Mouse (Mus musculus) ovary, postnatal 14 days (tissue): Measurements from ENCODE around the gene Lipt1.

Source experiments
- DNase-seq: peaks from one replicate; pipeline ENCODE4 v3.0.0; 2022; ENCODE audit warnings: low spot score

Gene Lipt1

GRCm38 (mm10) chr1:37871704-37872103 lies at the start of gene Lipt1:
Gene Lipt1, plus strand, starts transcription at chr1:37871738.
- peak; percentile 13 for DNase-seq

- DNase-seq, result no peak
Observed at GRCm38 (mm10) chr1:37831681-37832080, 39.9 kb upstream of the Lipt1 start.

- DNase-seq, result no peak
Observed at GRCm38 (mm10) chr1:37846878-37847277, 24.7 kb upstream of the Lipt1 start.

- no peak for DNase-seq
Observed at GRCm38 (mm10) chr1:37850696-37851095, 20.8 kb upstream of the Lipt1 start.

- peak; percentile 99 for DNase-seq
Observed at GRCm38 (mm10) chr1:37864511-37865400, 6.8 kb upstream of the Lipt1 start.

- DNase-seq, result no peak
Observed at GRCm38 (mm10) chr1:37865401-37866215, 5.9 kb upstream of the Lipt1 start.

GRCm38 (mm10) chr1:37866286-37866685 lies 5.3 kb upstream of the Lipt1 start, which contains the start of gene Tsga10:
Gene Tsga10, minus strand, starts transcription at chr1:37866429.
- no peak for DNase-seq

- peak; percentile 21 for DNase-seq
Observed at GRCm38 (mm10) chr1:37867056-37867455, 4.5 kb upstream of the Lipt1 start.

- no peak for DNase-seq
Observed at GRCm38 (mm10) chr1:37867684-37868322, 3.7 kb upstream of the Lipt1 start.

- no peak for DNase-seq
Observed at GRCm38 (mm10) chr1:37868640-37869039, 2.9 kb upstream of the Lipt1 start.

- no peak for DNase-seq
Observed at GRCm38 (mm10) chr1:37869362-37869761, 2.2 kb upstream of the Lipt1 start.

- DNase-seq, result peak; percentile 61
Observed at GRCm38 (mm10) chr1:37872131-37873067, 861 bp downstream of the Lipt1 start.

GRCm38 (mm10) chr1:37873157-37873556 lies 1.6 kb downstream of the Lipt1 start:
- no peak for DNase-seq

GRCm38 (mm10) chr1:37877736-37878460 lies 6.4 kb downstream of the Lipt1 start:
- DNase-seq, result no peak

GRCm38 (mm10) chr1:37883411-37883810 lies 11.9 kb downstream of the Lipt1 start:
- no peak for DNase-seq

- DNase-seq, result no peak
Observed at GRCm38 (mm10) chr1:37884451-37884850, 12.9 kb downstream of the Lipt1 start.

GRCm38 (mm10) chr1:37889206-37889605 lies 17.7 kb downstream of the Lipt1 start:
- DNase-seq, result no peak

GRCm38 (mm10) chr1:37890025-37890652 lies 18.6 kb downstream of the Lipt1 start, which contains the start of the genes Mitd1 and Mrpl30:
Gene Mitd1, minus strand, starts transcription at chr1:37890411.
Gene Mrpl30, plus strand, starts transcription at chr1:37890477.
- DNase-seq, result peak; percentile 82

GRCm38 (mm10) chr1:37891400-37891799 lies 19.9 kb downstream of the Lipt1 start:
- no peak for DNase-seq

- DNase-seq, result no peak
Observed at GRCm38 (mm10) chr1:37894606-37895005, 23.1 kb downstream of the Lipt1 start.
